Mouse (Mus musculus) limb, embryonic 15.5 days (tissue): Measurements from ENCODE around the gene Bpifa5. TPM values are rescaled to one million over a fixed set of nuclear protein-coding genes. Genes with fewer than 3 reads are reported as not detected.

Experiments used
- ATAC-seq: fragments of 200-750 bp; cut with Nextera tagmentation; 2 replicates; pipeline ENCODE4 v1.8.0; 2017; ENCODE audit warnings: low read depth, moderate TSS enrichment; ENCODE audit not compliant: insufficient number of reproducible peaks, low FRiP score, low TSS enrichment
- H3K27ac ChIP-seq: fragments of 300-500 bp; sonication (generic); 2 replicates; pipeline ENCODE4 v1.5.1; 2015; ENCODE audit warnings: moderate library complexity, mild to moderate bottlenecking, inconsistent platforms
- H3K27me3 ChIP-seq: fragments of 300-500 bp; sonication (generic); 2 replicates; pipeline ENCODE4 v1.6.1; 2015; ENCODE audit warnings: inconsistent platforms
- H3K36me3 ChIP-seq: fragments of 300-500 bp; sonication (generic); 2 replicates; pipeline ENCODE4 v1.6.1; 2015; ENCODE audit warnings: inconsistent platforms
- H3K4me1 ChIP-seq: fragments of 300-500 bp; sonication (generic); 2 replicates; pipeline ENCODE4 v1.6.1; 2015; ENCODE audit warnings: inconsistent platforms
- H3K4me2 ChIP-seq: fragments of 300-500 bp; sonication (generic); 2 replicates; pipeline ENCODE4 v1.6.1; 2015; ENCODE audit warnings: mild to moderate bottlenecking, inconsistent platforms
- H3K4me3 ChIP-seq: fragments of 300-500 bp; sonication (generic); 2 replicates; pipeline ENCODE4 v1.5.1; 2015; ENCODE audit warnings: mild to moderate bottlenecking, inconsistent platforms
- H3K9ac ChIP-seq: fragments of 300-500 bp; sonication (generic); 2 replicates; pipeline ENCODE4 v1.6.1; 2015; ENCODE audit warnings: inconsistent platforms
- H3K9me3 ChIP-seq: fragments of 300-500 bp; sonication (generic); 2 replicates; pipeline ENCODE4 v1.6.1; 2016; ENCODE audit warnings: inconsistent platforms
- WGBS: fragments of 180-500 bp; shearing (Covaris S2); methylation state at CpG from one replicate; pipeline ENCODE4 v1.1.7; 2015; 5-methylcytosine and 5-hydroxymethylcytosine counted together
- polyA plus RNA-seq: library from polyadenylated mRNA; unstranded; fragments of >200 nt; fragmentation: Nextera tagmentation; extraction: Ambion mirVana; gene quantifications from 2 replicates; pipeline ENCODE4 v1.2.1, GENCODE M21; 2015

The Bpifa5 gene
- polyA plus RNA-seq, 1 experiment from 2014 or later = not detected

DNA sequence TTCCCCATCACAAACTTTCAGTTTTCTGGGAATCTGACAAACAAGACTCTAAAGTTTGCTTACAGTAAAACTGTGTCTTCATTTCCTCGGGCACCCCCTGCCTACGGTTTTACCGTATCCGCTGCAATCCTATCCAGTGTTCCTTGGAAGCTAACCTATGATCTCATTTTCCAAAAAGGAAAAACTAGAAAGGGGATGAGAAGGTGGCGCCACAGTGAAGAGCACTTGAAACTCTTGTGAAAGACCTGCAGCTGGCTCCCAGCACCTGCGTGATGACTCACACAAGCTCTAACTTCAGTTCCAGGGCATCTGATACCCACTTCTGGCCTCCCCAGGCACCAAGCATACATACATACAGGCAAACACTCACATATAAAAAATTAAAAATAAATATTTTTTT, 22.9 kb downstream of the Bpifa5 start:
- H3K9ac ChIP-seq = no peak overlapping the region
- no peaks in the 10 kb centered on the region for H3K36me3 ChIP-seq
- H3K27me3 ChIP-seq = no peaks in the 10 kb centered on the region
- no peak overlapping the region for H3K27ac ChIP-seq
- no peaks in the 10 kb centered on the region for H3K9me3 ChIP-seq
- no peak for ATAC-seq
- no peak overlapping the region for H3K4me2 ChIP-seq
- 85% methylated on average over 6 of the region's 6 CpGs for WGBS
- H3K4me1 ChIP-seq = 0 out of 2 replicates have a peak, but pooled peaks cover 3% of the 10 kb centered on the region
- H3K4me3 ChIP-seq = no peak overlapping the region

- ATAC-seq = no peak
- H3K9ac ChIP-seq = no peak overlapping the region
- no peak overlapping the region for H3K4me2 ChIP-seq
- H3K27ac ChIP-seq = no peak overlapping the region
- H3K4me3 ChIP-seq = no peak overlapping the region
- H3K9me3 ChIP-seq = no peaks in the 10 kb centered on the region
- no peaks in the 10 kb centered on the region for H3K36me3 ChIP-seq
- WGBS = 70% methylated on average over 3 of the region's 3 CpGs
- H3K27me3 ChIP-seq = no peaks in the 10 kb centered on the region
- 0 out of 2 replicates have a peak, but pooled peaks cover 3% of the 10 kb centered on the region for H3K4me1 ChIP-seq
Measured at GRCm38 (mm10) chr2:154185748-154186147, 23.3 kb downstream of the Bpifa5 start.

GRCm38 (mm10) chr2:154187468-154187867, 25.1 kb downstream of the Bpifa5 start:
- Histone ChIP-seq H3K4me1 (0 out of 2 replicates have a peak, but pooled peaks cover 3% of the 10 kb centered on the region), H3K27me3 (no peaks in the 10 kb centered on the region), H3K27ac (no peak overlapping the region), H3K36me3 (no peaks in the 10 kb centered on the region), H3K4me3 (no peak overlapping the region), H3K4me2 (no peak overlapping the region), H3K9ac (no peak overlapping the region), H3K9me3 (no peaks in the 10 kb centered on the region)
- no peak for ATAC-seq
- WGBS = 42% methylated on average over 5 of the region's 5 CpGs

GRCm38 (mm10) chr2:154189877-154190434, 27.5 kb downstream of the Bpifa5 start:
- no peak overlapping the region for H3K9ac ChIP-seq
- no peaks in the 10 kb centered on the region for H3K36me3 ChIP-seq
- no peaks in the 10 kb centered on the region for H3K27me3 ChIP-seq
- no peaks in the 10 kb centered on the region for H3K9me3 ChIP-seq
- no peak for ATAC-seq
- H3K4me3 ChIP-seq = no peak overlapping the region
- WGBS = 71% methylated on average over 7 of the region's 7 CpGs
- no peaks in the 10 kb centered on the region for H3K4me1 ChIP-seq
- H3K27ac ChIP-seq = no peak overlapping the region
- no peak overlapping the region for H3K4me2 ChIP-seq

- Histone ChIP-seq H3K4me3 (no peak within 1 kb of the TSS), H3K27ac (no peak within 1 kb of the TSS), H3K36me3 (no peaks in the 10 kb centered on the region), H3K4me2 (no peak within 1 kb of the TSS), H3K9me3 (no peaks in the 10 kb centered on the region), H3K27me3 (no peaks in the 10 kb centered on the region), H3K4me1 (no peaks in the 10 kb centered on the region), H3K9ac (no peak within 1 kb of the TSS)
- no peak for ATAC-seq
- WGBS = 81% methylated on average over 11 of the region's 11 CpGs
Measured at GRCm38 (mm10) chr2:154190546-154191258, 28.3 kb downstream of the Bpifa5 start, which contains the start of gene Bpifb1. Gene Bpifb1, plus strand, starts transcription at chr2:154190818.

- WGBS = 45% methylated on average over 2 of the region's 2 CpGs
- Histone ChIP-seq H3K4me3 (no peak overlapping the region), H3K27me3 (no peaks in the 10 kb centered on the region), H3K9me3 (no peaks in the 10 kb centered on the region), H3K9ac (no peak overlapping the region), H3K4me2 (no peak overlapping the region), H3K36me3 (no peaks in the 10 kb centered on the region), H3K4me1 (no peaks in the 10 kb centered on the region), H3K27ac (no peak overlapping the region)
- ATAC-seq = no peak
Measured at GRCm38 (mm10) chr2:154192141-154192540, 29.7 kb downstream of the Bpifa5 start.

DNA sequence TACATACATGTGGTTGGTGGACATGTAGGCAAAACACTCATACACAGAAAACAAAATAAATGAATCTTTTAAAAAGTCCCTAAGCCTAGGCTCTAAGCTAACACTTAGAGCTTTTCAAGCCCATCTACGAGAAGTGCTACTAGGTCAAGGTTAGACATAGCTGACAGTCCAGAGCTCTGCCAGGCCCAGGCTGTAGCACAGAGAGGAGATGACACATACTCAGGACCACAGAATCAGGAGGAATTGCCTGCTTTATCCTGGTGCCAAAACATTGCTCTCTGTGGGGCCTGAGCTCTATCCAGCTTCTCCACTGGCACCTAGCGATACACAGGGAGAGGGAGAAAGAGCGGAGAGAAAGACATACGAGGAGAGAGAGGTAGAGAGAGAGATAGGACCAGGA, 30.7 kb downstream of the Bpifa5 start:
- H3K27ac ChIP-seq = no peak overlapping the region
- no peak overlapping the region for H3K9ac ChIP-seq
- no peak overlapping the region for H3K4me3 ChIP-seq
- 84% methylated on average over 4 of the region's 4 CpGs for WGBS
- no peaks in the 10 kb centered on the region for H3K27me3 ChIP-seq
- H3K9me3 ChIP-seq = no peaks in the 10 kb centered on the region
- no peaks in the 10 kb centered on the region for H3K4me1 ChIP-seq
- H3K36me3 ChIP-seq = no peaks in the 10 kb centered on the region
- ATAC-seq = no peak
- no peak overlapping the region for H3K4me2 ChIP-seq

DNA sequence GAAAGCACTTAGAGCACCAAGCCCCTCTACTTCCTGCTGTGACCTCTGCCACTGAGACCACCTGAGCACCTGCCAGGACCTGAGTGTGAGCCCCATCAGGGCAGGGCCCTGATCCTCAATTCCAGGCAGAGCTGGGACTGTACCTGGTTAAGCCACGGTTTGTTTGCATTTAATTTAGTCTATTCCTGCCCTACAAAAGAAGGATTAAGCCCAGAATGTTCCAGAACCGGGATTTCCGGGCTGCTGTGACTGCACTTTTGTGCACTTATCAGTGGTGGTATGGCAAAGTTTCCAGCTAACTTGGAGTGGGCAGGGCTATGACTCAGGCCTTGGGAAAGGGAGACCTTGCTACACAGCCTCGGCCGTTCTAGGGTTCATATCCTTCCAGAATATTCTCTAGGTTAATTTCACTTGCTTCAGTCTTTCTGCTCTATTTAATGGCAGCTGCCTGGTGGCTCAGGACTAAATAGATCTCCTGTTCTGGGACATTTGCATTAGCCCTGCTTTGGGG, 31.6 kb downstream of the Bpifa5 start:
- H3K9ac ChIP-seq = no peak overlapping the region
- ATAC-seq = no peak
- H3K27me3 ChIP-seq = no peaks in the 10 kb centered on the region
- H3K27ac ChIP-seq = no peak overlapping the region
- no peak overlapping the region for H3K4me2 ChIP-seq
- no peaks in the 10 kb centered on the region for H3K9me3 ChIP-seq
- H3K4me1 ChIP-seq = no peaks in the 10 kb centered on the region
- 65% methylated on average over 5 of the region's 5 CpGs for WGBS
- no peaks in the 10 kb centered on the region for H3K36me3 ChIP-seq
- H3K4me3 ChIP-seq = no peak overlapping the region

- Histone ChIP-seq H3K36me3 (no peaks in the 10 kb centered on the region), H3K4me2 (no peak overlapping the region), H3K27ac (no peak overlapping the region), H3K4me1 (no peaks in the 10 kb centered on the region), H3K4me3 (no peak overlapping the region), H3K9ac (no peak overlapping the region), H3K27me3 (no peaks in the 10 kb centered on the region), H3K9me3 (no peaks in the 10 kb centered on the region)
- WGBS = 87% methylated on average over 9 of the region's 9 CpGs
- ATAC-seq = no peak
Measured at GRCm38 (mm10) chr2:154197036-154197435, 34.6 kb downstream of the Bpifa5 start.

DNA sequence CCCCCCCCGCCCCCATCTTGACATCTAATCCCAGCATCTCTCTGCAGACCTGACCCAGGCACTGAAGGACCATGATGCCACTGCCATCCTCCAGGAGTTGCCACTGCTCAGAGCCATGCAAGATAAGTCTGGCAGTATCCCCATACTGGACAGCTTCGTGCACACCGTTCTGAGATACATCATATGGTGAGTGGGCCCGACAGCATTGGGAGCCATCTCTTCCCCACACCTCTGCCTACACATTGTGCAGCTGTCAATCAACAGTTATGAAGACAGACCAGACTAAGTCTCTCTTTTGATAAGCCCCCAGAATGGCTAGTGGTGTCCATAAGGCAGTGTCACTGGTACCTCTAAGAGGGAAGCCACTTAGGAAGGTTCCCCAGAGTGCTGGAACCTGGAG, 42.2 kb downstream of the Bpifa5 start:
- Histone ChIP-seq H3K9me3 (no peaks in the 10 kb centered on the region), H3K4me2 (no peak overlapping the region), H3K9ac (no peak overlapping the region), H3K27me3 (no peaks in the 10 kb centered on the region), H3K27ac (no peak overlapping the region), H3K4me3 (no peak overlapping the region), H3K4me1 (no peaks in the 10 kb centered on the region), H3K36me3 (no peaks in the 10 kb centered on the region)
- ATAC-seq = no peak
- WGBS = 92% methylated on average over 4 of the region's 4 CpGs

GRCm38 (mm10) chr2:154206908-154207307, 44.5 kb downstream of the Bpifa5 start:
- Histone ChIP-seq H3K9ac (no peak overlapping the region), H3K4me1 (no peaks in the 10 kb centered on the region), H3K36me3 (no peaks in the 10 kb centered on the region), H3K4me3 (no peak overlapping the region), H3K9me3 (no peaks in the 10 kb centered on the region), H3K27ac (no peak overlapping the region), H3K27me3 (no peaks in the 10 kb centered on the region), H3K4me2 (no peak overlapping the region)
- 59% methylated on average over 7 of the region's 7 CpGs for WGBS
- ATAC-seq = no peak

DNA sequence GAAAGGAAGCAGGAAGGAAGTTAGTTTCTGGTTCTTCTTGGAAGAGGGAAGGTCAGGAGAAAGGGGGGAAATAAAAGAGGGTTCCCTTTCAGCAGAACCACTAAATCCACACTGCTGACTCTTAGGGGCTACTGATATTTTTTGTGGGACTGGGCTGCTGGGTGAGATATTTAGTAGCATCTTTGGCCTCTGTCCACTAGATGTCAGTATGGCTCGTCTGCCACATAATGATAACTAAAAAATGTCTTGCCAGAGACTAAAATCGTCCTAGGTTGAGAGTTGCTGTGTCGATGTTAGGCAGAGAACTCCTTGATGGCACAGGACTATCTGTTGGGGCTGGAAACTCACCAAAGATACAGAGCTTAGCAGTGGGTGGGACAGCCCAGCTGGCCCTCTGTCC, 46.7 kb downstream of the Bpifa5 start:
- WGBS = 13% methylated on average over 3 of the region's 3 CpGs
- Histone ChIP-seq H3K4me2 (no peak overlapping the region), H3K36me3 (no peaks in the 10 kb centered on the region), H3K4me3 (no peak overlapping the region), H3K9ac (no peak overlapping the region), H3K27ac (no peak overlapping the region), H3K4me1 (no peaks in the 10 kb centered on the region), H3K27me3 (no peaks in the 10 kb centered on the region), H3K9me3 (no peaks in the 10 kb centered on the region)
- no peak for ATAC-seq
